Mouse (Mus musculus) gastrocnemius, adult 18-20 months (tissue): ENCODE results near the gene Cntf. TPM values are rescaled to one million over a fixed set of nuclear protein-coding genes. Genes with fewer than 3 reads are reported as not detected.
"Not testable (repeated sequence)": the region's sequence is repeated elsewhere in the genome, so short reads cannot be mapped to it uniquely, and the experiment has no call there.

Source experiments
- DNase-seq: peaks from one replicate; pipeline ENCODE4 v3.0.0; 2021; ENCODE audit warnings: low spot score
- total RNA-seq, 2 experiments: library from RNA; stranded (reverse); gene quantifications; 2 replicates each; pipeline ENCODE4 v1.2.3; 2021

Cntf gene
- total RNA-seq, 2 experiments from 2014 or later, result 1.8 to 2.0 TPM

GRCm38 (mm10) chr19:12762212-12763130, 3.0 kb downstream of the Cntf start:
- no peak for DNase-seq

- DNase-seq, result peak; percentile 27
Measured at GRCm38 (mm10) chr19:12759656-12760055, 5.8 kb downstream of the Cntf start.

GRCm38 (mm10) chr19:12758936-12759478, 6.4 kb downstream of the Cntf start:
- DNase-seq, result no peak

- no peak for DNase-seq
Measured at GRCm38 (mm10) chr19:12756286-12756685, 9.1 kb downstream of the Cntf start.

GRCm38 (mm10) chr19:12731950-12732349, 33.5 kb downstream of the Cntf start:
- DNase-seq, result no peak

GRCm38 (mm10) chr19:12731036-12731435, 34.4 kb downstream of the Cntf start:
- DNase-seq, result no peak

- no peak for DNase-seq
Measured at GRCm38 (mm10) chr19:12725851-12726250, 39.6 kb downstream of the Cntf start.

- DNase-seq, result peak; percentile 40
Measured at GRCm38 (mm10) chr19:12722308-12722707, 43.1 kb downstream of the Cntf start.

- DNase-seq, result not testable (repeated sequence)
Measured at GRCm38 (mm10) chr19:12721596-12721995, 43.8 kb downstream of the Cntf start.

GRCm38 (mm10) chr19:12720919-12721318, 44.5 kb downstream of the Cntf start:
- DNase-seq, result not testable (repeated sequence)

- no peak for DNase-seq
Measured at GRCm38 (mm10) chr19:12720463-12720862, 45.0 kb downstream of the Cntf start.

GRCm38 (mm10) chr19:12719189-12719588, 46.2 kb downstream of the Cntf start:
- no peak for DNase-seq

Other genes with a start within 250 kb of the Cntf start
- gene Fam111a, start 219.9 kb downstream of the Cntf start, total RNA-seq, result 1 to 10 TPM; 1.3 to 2.7 TPM
- gene Gm4952, start 165.7 kb downstream of the Cntf start, total RNA-seq, result not detected
- not detected for gene Glyat, start 132.3 kb downstream of the Cntf start, total RNA-seq
- not detected for gene Olfr1442, start 95.2 kb downstream of the Cntf start, total RNA-seq
- gene Olfr1443, start 87.5 kb downstream of the Cntf start, total RNA-seq, result not detected
- under 1 TPM; 0.14 to 0.39 TPM for gene Keg1, start 69.8 kb downstream of the Cntf start, total RNA-seq
- 100 to 1,000 TPM; 131 to 144 TPM for gene Zfp91, start 30.5 kb upstream of the Cntf start, total RNA-seq
- under 1 TPM; 0.25 to 0.38 TPM for gene Lpxn, start 30.6 kb upstream of the Cntf start, total RNA-seq
- not detected for gene Gm5244, start 81.0 kb upstream of the Cntf start, total RNA-seq
- not detected for gene Olfr1444, start 91.7 kb upstream of the Cntf start, total RNA-seq
- gene Olfr1445, start 118.2 kb upstream of the Cntf start, total RNA-seq, result not detected
- not detected for gene Olfr1446, start 127.9 kb upstream of the Cntf start, total RNA-seq
- gene Olfr1447, start 138.1 kb upstream of the Cntf start, total RNA-seq, result not detected
- gene Olfr1448, start 158.8 kb upstream of the Cntf start, total RNA-seq, result not detected
- gene Olfr1449, start 165.2 kb upstream of the Cntf start, total RNA-seq, result not detected
- gene Olfr1450, start 184.6 kb upstream of the Cntf start, total RNA-seq, result not detected
- not detected for gene Olfr1451, start 229.4 kb upstream of the Cntf start, total RNA-seq